Mouse (Mus musculus): ENCODE measurements around the gene Hif3a.

- TF ChIP-seq POLR2A (IDR thresholded peaks at IDR 0.05; ENCODE audit: insufficient read depth, low read depth, low read length) (no peak), CTCF (IDR thresholded peaks at IDR 0.05; ENCODE audit: insufficient read depth, low read depth, low read length) (no peak)
Observed at GRCm38 (mm10) chr7:17009326-17010009, 52.8 kb downstream of the Hif3a start.

All from olfactory bulb, adult 2 months (tissue).